Mouse (Mus musculus): ENCODE data around the gene Kl. TPM values are rescaled to one million over a fixed set of nuclear protein-coding genes. Genes with fewer than 3 reads are reported as not detected.
A peak's percentile ranks its signal among the peaks of the same experiment; 100 is the strongest.

Gene Kl
- total RNA-seq, 2 experiments from 2014 or later = 0.31 to 0.43 TPM

DNA sequence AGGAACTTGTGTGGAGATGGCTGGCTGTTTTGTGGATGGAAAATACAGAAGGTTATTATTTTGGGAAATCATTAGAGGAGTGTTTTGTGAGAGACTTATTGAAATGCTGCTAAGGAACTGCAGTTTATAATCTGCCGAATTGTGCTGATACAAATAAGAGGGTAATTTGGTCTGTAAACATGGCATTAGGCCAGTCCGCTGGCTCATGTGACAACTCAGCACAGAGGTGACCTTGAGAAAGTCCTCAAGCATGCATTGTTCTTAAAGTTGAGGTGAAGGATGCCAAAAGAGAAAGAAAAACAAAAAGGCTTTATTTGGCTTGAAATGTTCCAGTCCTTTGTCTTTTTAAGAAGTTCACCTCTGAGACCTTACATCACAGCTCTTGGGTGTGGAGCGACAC, 21.8 kb downstream of the Kl start:
- TF ChIP-seq CTCF (IDR thresholded peaks at IDR 0.05) = no peak
- DNase-seq = no peak
- intact Hi-C loops (cut with DNase I) = no loop called here
- H3K4me3 ChIP-seq = no peak overlapping the region
- H3K27ac ChIP-seq = no peak overlapping the region

DNA sequence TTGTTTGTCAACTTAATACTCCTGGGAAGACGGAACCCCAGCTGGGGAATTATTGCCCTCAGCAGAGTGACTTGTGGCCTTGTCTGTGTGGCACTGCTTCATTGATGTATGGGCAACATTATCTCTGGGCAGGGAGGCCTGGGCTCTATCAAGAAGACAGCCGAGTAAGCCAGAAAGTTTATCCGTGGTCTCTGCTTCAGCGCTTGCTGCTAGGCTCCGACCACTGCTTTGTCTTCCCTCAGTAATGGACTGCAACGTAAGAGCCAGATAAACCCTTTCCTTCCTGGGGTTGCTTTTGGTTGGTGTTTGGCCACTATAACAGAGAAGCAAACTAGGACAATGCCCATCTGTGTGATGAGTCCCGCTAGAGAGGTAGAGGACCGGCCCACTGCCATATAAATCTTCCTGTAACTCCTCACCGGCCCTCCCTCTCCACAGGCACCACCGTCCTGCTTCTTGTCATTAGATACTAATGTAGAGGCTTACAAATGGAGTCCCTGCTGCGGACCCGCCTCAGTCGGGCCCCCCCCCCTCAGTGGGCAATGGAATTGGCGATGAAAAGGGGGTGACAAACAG, 25.1 kb downstream of the Kl start:
- intact Hi-C loops (cut with DNase I) = no loop called here
- no peak overlapping the region for H3K4me3 ChIP-seq
- no peak for TF ChIP-seq CTCF (IDR thresholded peaks at IDR 0.05)
- no peak for DNase-seq
- H3K27ac ChIP-seq = no peak overlapping the region

- H3K4me3 ChIP-seq = no peak overlapping the region
- DNase-seq = peak; percentile 58
- no peak for TF ChIP-seq CTCF (IDR thresholded peaks at IDR 0.05)
- intact Hi-C loops (cut with DNase I) = no loop called here
- peak overlapping the region; percentile 33 for H3K27ac ChIP-seq
Measured at GRCm38 (mm10) chr5:150979341-150980136, 27.1 kb downstream of the Kl start.

GRCm38 (mm10) chr5:150982082-150982481, 29.7 kb downstream of the Kl start:
- no peak for DNase-seq
- intact Hi-C loops (cut with DNase I) = no loop called here
- TF ChIP-seq CTCF (IDR thresholded peaks at IDR 0.05) = peak; percentile 14; the same call in 1 of the 2 replicates
- H3K4me3 ChIP-seq = no peak overlapping the region
- no peak overlapping the region for H3K27ac ChIP-seq

- H3K27ac ChIP-seq = no peak overlapping the region
- no peak overlapping the region for H3K4me3 ChIP-seq
- intact Hi-C loops (cut with DNase I) = no loop called here
- no peak for TF ChIP-seq CTCF (IDR thresholded peaks at IDR 0.05)
- no peak for DNase-seq
Measured at GRCm38 (mm10) chr5:150994096-150994495, 41.7 kb downstream of the Kl start.

GRCm38 (mm10) chr5:150996586-150996985, 44.2 kb downstream of the Kl start:
- intact Hi-C loops (cut with DNase I) = no loop called here
- H3K27ac ChIP-seq = no peak overlapping the region
- no peak overlapping the region for H3K4me3 ChIP-seq
- no peak for TF ChIP-seq CTCF (IDR thresholded peaks at IDR 0.05)
- no peak for DNase-seq

GRCm38 (mm10) chr5:151001111-151001510, 48.7 kb downstream of the Kl start:
- no peak overlapping the region for H3K27ac ChIP-seq
- no peak for DNase-seq
- no peak overlapping the region for H3K4me3 ChIP-seq
- no peak for TF ChIP-seq CTCF (IDR thresholded peaks at IDR 0.05)
- intact Hi-C loops (cut with DNase I) = no loop called here

GRCm38 (mm10) chr5:151002051-151002450, 49.6 kb downstream of the Kl start:
- no peak overlapping the region for H3K27ac ChIP-seq
- intact Hi-C loops (cut with DNase I) = no loop called here
- TF ChIP-seq CTCF (IDR thresholded peaks at IDR 0.05) = no peak
- DNase-seq = no peak
- no peak overlapping the region for H3K4me3 ChIP-seq

DNA sequence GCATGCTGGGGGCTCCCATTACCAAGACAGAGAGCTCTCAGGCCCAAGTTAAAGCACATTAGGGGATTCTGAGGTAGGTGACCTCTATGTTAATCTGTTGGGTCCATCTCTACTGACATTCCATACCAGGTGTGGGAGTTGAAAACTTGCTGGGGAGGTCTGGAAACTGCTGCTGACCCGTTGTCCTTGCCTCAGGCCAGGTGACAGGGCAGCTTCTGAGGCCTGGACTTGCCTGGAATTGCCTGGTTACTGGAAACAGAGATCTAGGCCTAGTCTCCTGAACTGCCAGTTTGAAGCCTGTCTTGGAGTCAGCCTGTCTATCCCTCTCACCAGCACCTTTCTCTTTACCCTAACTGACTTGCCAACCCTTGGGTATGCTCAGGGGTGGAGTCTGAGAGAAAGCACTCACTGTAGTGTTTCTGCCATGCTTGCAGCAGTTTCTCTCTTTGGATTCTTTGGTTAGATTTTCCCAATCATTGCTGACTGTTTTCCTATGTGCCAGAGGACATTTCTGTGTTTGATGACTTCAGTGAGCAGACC, 51.9 kb downstream of the Kl start:
- intact Hi-C loops (cut with DNase I) = no loop called here
- no peak for DNase-seq
- Histone ChIP-seq H3K27ac (no peak overlapping the region), H3K4me3 (no peak overlapping the region)
- no peak for TF ChIP-seq CTCF (IDR thresholded peaks at IDR 0.05)

GRCm38 (mm10) chr5:151018450-151018849, 66.0 kb downstream of the Kl start:
- intact Hi-C loops (cut with DNase I) = no loop called here
- H3K27ac ChIP-seq = no peak overlapping the region
- no peak overlapping the region for H3K4me3 ChIP-seq
- no peak for TF ChIP-seq CTCF (IDR thresholded peaks at IDR 0.05)
- DNase-seq = no peak

DNA sequence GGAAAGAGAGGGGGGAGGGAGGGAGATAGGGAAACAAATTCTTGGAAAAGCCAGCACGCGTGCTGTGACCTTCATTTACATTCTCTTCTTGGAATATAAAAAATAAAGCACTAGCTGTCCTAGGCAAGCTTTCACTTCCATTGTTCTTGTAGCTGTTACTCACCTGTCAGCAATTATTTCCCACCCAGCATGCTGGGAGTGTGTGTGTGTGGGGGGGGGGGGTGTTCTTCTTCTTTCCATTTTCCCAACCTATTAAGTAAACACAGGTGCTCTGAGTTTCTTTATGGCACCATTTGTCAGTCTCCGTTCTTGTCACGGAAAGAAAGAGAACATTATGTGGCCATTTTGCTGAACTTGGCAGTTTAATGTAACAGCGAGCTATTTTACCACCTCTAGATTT, 66.6 kb downstream of the Kl start:
- TF ChIP-seq CTCF (IDR thresholded peaks at IDR 0.05) = no peak
- DNase-seq = no peak
- no peak overlapping the region for H3K27ac ChIP-seq
- intact Hi-C loops (cut with DNase I) = no loop called here
- no peak overlapping the region for H3K4me3 ChIP-seq

GRCm38 (mm10) chr5:151020031-151020820, 67.8 kb downstream of the Kl start:
- peak overlapping the region; percentile 26; the same call in 1 of the 2 replicates for H3K4me3 ChIP-seq
- TF ChIP-seq CTCF (IDR thresholded peaks at IDR 0.05) = no peak
- intact Hi-C loops (cut with DNase I) = no loop called here

GRCm38 (mm10) chr5:151020831-151021230, 68.4 kb downstream of the Kl start:
- intact Hi-C loops (cut with DNase I) = no loop called here
- Histone ChIP-seq H3K4me3 (peak overlapping the region; percentile 26; the same call in 1 of the 2 replicates), H3K27ac (0 out of 2 replicates have a peak overlapping the region, but pooled peaks have one; percentile 13)
- DNase-seq = no peak
- TF ChIP-seq CTCF (IDR thresholded peaks at IDR 0.05) = no peak

More at GRCm38 (mm10) chr5:151020031-151020820, 67.8 kb downstream of the Kl start:
- no peak for DNase-seq
- 0 out of 2 replicates have a peak overlapping the region, but pooled peaks have one; percentile 13 for H3K27ac ChIP-seq

All from gastrocnemius, adult 2 months (tissue).